Mouse (Mus musculus): ENCODE results near the gene Usp22.
"Not testable (repeated sequence)": the region's sequence is repeated elsewhere in the genome, so short reads cannot be mapped to it uniquely, and the experiment has no call there.

The Usp22 gene

GRCm38 (mm10) chr11:61192123-61192522 is 17.3 kb upstream of the Usp22 start:
- not testable (repeated sequence) for DNase-seq (ENCODE audit: low read depth in 2 of 2, low spot score in 2 of 2)

GRCm38 (mm10) chr11:61190776-61191175 is 15.9 kb upstream of the Usp22 start:
- DNase-seq (ENCODE audit: low read depth in 2 of 2, low spot score in 2 of 2): no peak

GRCm38 (mm10) chr11:61183820-61184219 is 9.0 kb upstream of the Usp22 start:
- no peak for DNase-seq (ENCODE audit: low read depth in 2 of 2, low spot score in 2 of 2)

GRCm38 (mm10) chr11:61181624-61182023 is 6.8 kb upstream of the Usp22 start:
- no peak for DNase-seq (ENCODE audit: low read depth in 2 of 2, low spot score in 2 of 2)

- DNase-seq (ENCODE audit: low read depth in 2 of 2, low spot score in 2 of 2): no peak
These were observed 5.5 kb upstream of the Usp22 start for GRCm38 (mm10) chr11:61180361-61180760.

GRCm38 (mm10) chr11:61176321-61176720 is 1.5 kb upstream of the Usp22 start:
- DNase-seq (ENCODE audit: low read depth in 2 of 2, low spot score in 2 of 2): no peak

DNA sequence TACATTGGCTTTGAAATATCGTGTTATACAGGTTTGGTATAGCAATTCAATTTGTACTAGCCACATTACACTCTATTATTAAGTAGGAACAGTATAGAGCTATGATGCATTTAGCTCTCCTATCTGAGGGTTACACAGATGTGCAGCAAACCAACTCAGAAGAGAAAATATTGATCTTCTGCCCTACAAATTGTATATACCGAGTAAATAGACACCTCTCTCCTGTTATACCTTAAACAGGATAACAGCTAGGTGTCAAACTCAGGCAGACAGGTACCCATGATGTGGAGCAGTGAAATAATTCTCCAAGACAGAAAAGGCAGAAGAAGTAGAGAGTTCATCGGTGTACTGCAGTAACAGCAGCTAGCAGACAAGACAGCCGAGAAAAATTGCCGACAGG is 923 bp upstream of the Usp22 start:
- no peak for DNase-seq (ENCODE audit: low read depth in 2 of 2, low spot score in 2 of 2)

DNA sequence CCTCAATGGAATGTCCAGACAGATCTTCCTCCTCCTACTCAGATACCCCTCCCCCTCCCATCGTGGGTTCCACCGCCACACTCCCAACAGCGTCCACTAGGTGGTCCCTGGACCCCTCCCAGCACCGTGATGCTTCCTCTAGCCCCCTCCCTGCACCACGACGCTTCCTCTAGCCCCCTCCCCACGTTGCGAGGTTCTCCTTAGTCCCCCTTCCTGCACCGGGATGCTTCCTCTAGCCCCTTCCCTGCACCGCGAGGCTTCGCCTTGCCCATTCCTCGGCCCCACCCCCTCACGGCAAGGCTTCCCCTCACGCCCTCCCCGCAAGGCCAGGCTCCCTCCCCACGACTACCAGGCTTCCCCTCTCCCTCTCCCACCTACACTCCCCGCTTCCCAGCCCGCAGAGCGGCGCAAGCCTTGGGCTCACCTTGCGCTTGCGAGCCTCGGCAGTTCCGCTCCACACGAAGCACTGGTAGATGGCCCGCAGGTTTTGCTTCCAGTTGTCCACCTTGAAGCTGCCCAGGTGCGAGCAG is 499 bp downstream of the Usp22 start:
- DNase-seq (ENCODE audit: low read depth in 2 of 2, low spot score in 2 of 2): no peak

- not testable (repeated sequence) for DNase-seq (ENCODE audit: low read depth in 2 of 2, low spot score in 2 of 2)
These were observed 1.4 kb downstream of the Usp22 start for GRCm38 (mm10) chr11:61173477-61173876.

- no peak for DNase-seq (ENCODE audit: low read depth in 2 of 2, low spot score in 2 of 2)
These were observed 4.7 kb downstream of the Usp22 start for GRCm38 (mm10) chr11:61170184-61170583.

GRCm38 (mm10) chr11:61164881-61165280 is 10.0 kb downstream of the Usp22 start:
- DNase-seq (ENCODE audit: low read depth in 2 of 2, low spot score in 2 of 2): no peak

DNA sequence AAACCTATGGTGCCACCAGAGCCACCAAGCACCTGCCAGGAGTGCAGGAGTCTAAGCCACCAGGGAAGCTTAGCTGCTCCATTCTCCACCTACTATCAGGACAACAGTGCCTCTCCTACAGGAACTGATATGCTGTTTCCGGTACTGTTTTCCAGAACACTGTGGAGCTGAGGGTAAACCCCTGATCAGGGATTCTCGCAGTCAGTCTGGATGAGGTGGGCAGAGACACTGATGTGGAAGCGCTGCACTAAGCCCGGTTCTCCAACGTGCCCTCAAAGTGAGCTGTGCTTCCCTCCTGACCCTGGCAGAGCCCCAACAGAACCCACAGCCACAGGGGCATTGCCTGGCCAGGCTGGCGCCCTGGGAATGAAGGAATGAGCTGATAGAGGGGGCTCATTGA is 10.5 kb downstream of the Usp22 start:
- no peak for DNase-seq (ENCODE audit: low read depth in 2 of 2, low spot score in 2 of 2)

DNA sequence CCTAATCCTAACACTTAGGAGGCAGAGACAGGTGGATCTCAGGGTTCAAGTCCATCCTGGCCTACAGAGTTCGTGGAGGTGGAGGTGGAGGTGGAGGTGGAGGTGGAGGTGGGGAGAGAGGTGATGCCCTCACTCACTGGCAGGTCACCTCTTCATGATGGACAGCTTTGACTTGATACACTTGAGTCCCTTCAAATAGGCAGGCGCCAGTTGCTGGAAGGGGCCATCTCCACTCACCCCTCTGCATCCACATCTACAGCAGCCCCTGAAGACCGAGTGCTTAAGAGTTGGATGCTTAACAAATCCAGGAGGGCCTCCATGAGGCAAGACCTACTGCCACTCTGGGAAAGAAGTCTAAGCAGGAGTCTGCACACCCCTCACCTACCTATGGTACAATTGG is 11.5 kb downstream of the Usp22 start:
- no peak for DNase-seq (ENCODE audit: low read depth in 2 of 2, low spot score in 2 of 2)

GRCm38 (mm10) chr11:61162776-61163175 is 12.1 kb downstream of the Usp22 start:
- DNase-seq (ENCODE audit: low read depth in 2 of 2, low spot score in 2 of 2): no peak

- DNase-seq (ENCODE audit: low read depth in 2 of 2, low spot score in 2 of 2): no peak
These were observed 13.7 kb downstream of the Usp22 start for GRCm38 (mm10) chr11:61161121-61161520.

DNA sequence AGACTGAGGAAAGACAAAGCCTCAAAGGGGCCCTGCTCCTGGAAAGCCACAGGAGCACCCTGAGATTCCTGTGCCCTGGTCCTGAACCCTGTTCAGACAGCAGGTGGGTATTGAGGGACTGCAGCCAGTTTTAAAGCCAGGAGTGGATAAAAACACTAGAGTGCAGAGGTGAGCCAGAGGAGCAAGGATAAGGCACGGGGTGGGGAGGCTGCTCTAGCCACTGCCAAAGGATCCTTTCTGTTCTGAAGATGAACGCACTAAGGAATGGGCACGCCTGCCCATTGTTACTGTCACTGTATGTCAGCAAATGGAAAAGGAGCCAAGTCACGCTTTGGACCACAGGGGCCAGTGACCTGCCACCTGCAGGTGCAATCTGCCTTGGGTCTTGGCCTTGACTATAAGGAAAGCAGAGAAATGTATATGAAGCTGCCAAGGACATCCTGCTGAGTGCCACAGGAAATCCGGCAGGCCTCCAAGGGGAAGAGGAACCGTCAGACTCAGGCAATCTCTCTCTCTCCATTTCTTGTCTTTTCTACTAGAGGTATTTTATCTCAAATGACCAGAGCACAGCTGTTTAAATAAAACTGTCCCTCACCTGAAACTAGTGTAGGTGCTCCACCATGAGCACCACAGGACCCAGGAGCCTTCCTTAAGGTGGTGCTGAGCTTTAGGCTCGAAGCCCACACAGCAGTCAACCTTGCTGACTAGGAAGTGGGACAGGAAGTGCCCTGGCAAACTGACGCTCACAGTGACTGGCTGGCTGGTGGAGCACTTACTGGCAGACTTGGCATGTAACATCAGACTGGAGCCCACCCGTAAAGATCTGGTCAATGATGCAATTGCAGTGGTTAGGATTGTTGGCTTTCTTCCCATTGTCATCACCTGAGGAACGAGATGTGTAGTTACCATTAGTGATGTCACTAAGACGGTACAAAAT is 14.8 kb downstream of the Usp22 start:
- no peak for DNase-seq (ENCODE audit: low read depth in 2 of 2, low spot score in 2 of 2)

DNA sequence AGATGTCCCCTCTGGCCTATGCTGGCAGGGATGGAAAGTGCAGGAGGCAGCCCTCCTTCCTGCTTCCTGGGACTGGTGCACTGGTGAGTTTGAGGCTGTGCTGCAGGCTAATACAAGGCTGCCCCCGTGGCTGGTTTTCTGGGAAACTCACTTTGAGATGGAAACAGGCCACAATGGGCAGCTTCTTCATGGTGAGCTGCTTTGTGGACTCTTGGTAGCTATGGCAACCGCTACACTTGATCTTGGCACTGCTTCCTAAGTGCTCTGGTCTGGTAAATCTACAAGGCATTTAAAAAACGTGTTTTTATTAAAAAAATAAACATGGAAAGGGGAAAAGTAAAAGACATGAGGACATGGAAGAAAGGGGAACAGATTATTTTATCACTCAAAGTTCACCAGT is 16.7 kb downstream of the Usp22 start:
- DNase-seq (ENCODE audit: low read depth in 2 of 2, low spot score in 2 of 2): no peak

- peak in 1 of 2 experiments; percentile 20 for DNase-seq (ENCODE audit: low read depth in 2 of 2, low spot score in 2 of 2)
These were observed 19.1 kb downstream of the Usp22 start for GRCm38 (mm10) chr11:61155727-61156126.

GRCm38 (mm10) chr11:61150233-61151001 is 24.4 kb downstream of the Usp22 start:
- no peak for DNase-seq (ENCODE audit: low read depth in 2 of 2, low spot score in 2 of 2)

- no peak for DNase-seq (ENCODE audit: low read depth in 2 of 2, low spot score in 2 of 2)
These were observed 27.6 kb downstream of the Usp22 start for GRCm38 (mm10) chr11:61147300-61147683.

DNA sequence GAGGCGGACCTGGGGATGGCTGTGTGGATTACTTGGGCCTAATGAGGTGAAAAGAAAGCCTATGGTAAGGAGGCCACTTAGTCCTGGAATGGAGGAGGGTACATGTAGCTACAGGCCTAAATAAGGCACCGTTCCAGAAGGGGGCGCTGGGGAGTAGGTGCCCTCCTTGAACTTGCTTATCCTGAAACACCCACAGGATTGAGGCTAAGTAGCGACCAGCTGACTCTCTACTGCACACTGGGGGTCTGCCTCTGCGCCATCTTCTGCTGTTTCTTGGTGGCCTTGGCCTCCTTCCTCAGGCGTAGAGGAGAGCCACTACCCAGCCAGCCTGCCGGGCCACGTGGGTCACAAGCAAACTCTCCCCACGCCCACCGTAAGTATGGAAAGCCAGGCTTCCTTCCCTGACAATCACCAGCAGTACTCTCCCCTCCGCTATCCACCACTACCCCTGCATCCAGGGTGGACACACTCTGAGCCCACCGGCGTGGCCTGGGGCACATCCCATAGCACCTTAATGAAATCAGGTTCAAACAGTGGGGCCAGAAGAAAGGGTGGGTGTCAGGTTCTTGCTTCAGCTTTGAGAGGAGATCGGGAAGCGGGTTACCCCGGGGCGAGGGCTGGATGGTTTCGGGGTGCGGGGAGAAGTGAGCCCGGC is 28.1 kb downstream of the Usp22 start:
- DNase-seq (ENCODE audit: low read depth in 2 of 2, low spot score in 2 of 2): no peak
